Mouse (Mus musculus) forebrain, embryonic 12.5 days (tissue): Measurements from ENCODE around the gene Sema3a. TPM values are rescaled to one million over a fixed set of nuclear protein-coding genes. Genes with fewer than 3 reads are reported as not detected.

ENCODE experiments used
- ATAC-seq: fragments of 200-750 bp; cut with Nextera tagmentation; 2 replicates; pipeline ENCODE4 v1.8.0; 2017; ENCODE audit warnings: moderate TSS enrichment; ENCODE audit not compliant: low FRiP score
- H3K27ac ChIP-seq: fragments of 300-500 bp; sonication (generic); 2 replicates; pipeline ENCODE4 v1.5.1; 2016; ENCODE audit warnings: mild to moderate bottlenecking
- H3K27me3 ChIP-seq: fragments of 300-500 bp; sonication (generic); 2 replicates; pipeline ENCODE4 v1.6.1; 2016; ENCODE audit warnings: mild to moderate bottlenecking
- H3K36me3 ChIP-seq: fragments of 300-500 bp; sonication (generic); replicated peaks from 2 replicates; pipeline ENCODE4 v1.6.1; 2016; ENCODE audit warnings: mild to moderate bottlenecking
- H3K4me1 ChIP-seq: fragments of 300-500 bp; sonication (generic); 2 replicates; pipeline ENCODE4 v1.6.1; 2016
- H3K4me2 ChIP-seq: fragments of 300-500 bp; sonication (generic); 2 replicates; pipeline ENCODE4 v1.6.1; 2016; ENCODE audit warnings: mild to moderate bottlenecking, moderate library complexity
- H3K4me3 ChIP-seq: fragments of 300-500 bp; sonication (generic); replicated peaks from 2 replicates; pipeline ENCODE4 v1.5.1; 2016; ENCODE audit warnings: mild to moderate bottlenecking
- H3K9ac ChIP-seq: fragments of 300-500 bp; sonication (generic); 2 replicates; pipeline ENCODE4 v1.6.1; 2016; ENCODE audit warnings: mild to moderate bottlenecking
- H3K9me3 ChIP-seq: fragments of 300-500 bp; sonication (generic); 2 replicates; pipeline ENCODE4 v1.6.1; 2016
- WGBS: fragments of 180-500 bp; shearing (Covaris S2); methylation state at CpG from one replicate; pipeline ENCODE4 v1.1.7; 2016; 5-methylcytosine and 5-hydroxymethylcytosine counted together
- polyA plus RNA-seq: library from polyadenylated mRNA; unstranded; fragments of >200 nt; fragmentation: Nextera tagmentation; extraction: Ambion mirVana; gene quantifications from 2 replicates; pipeline ENCODE4 v1.2.1, GENCODE M21; 2016

Gene Sema3a
- polyA plus RNA-seq, 1 experiment from 2014 or later, result 20.4 TPM

DNA sequence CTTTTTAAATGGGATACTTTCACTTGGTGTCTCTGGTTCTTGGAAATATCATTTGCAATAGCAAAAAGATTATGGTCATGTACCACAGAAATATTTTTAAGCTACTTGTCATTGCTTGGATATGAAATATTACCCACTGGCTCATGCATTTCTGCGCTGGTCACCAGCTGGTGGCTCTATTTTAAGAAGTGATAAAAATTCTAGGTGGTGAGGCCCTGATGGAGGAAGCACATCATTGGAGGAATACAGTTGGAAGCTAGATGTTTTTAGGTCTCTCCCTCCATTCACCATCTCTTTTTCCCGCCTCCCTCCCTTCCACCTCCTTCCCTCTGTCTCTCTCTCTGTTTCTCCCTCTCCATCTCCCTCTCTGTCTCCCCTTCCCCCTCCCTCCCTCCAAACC is 57.0 kb downstream of the Sema3a start:
- H3K27me3 ChIP-seq, result no peaks in the 10 kb centered on the region
- no peaks in the 10 kb centered on the region for H3K36me3 ChIP-seq
- no peaks in the 10 kb centered on the region for H3K9me3 ChIP-seq
- no peaks in the 10 kb centered on the region for H3K4me1 ChIP-seq
- H3K27ac ChIP-seq, result no peak overlapping the region
- no peak overlapping the region for H3K9ac ChIP-seq
- H3K4me2 ChIP-seq, result no peak overlapping the region
- no peak overlapping the region for H3K4me3 ChIP-seq
- WGBS, result 91% methylated on average over 2 of the region's 2 CpGs
- no peak for ATAC-seq

DNA sequence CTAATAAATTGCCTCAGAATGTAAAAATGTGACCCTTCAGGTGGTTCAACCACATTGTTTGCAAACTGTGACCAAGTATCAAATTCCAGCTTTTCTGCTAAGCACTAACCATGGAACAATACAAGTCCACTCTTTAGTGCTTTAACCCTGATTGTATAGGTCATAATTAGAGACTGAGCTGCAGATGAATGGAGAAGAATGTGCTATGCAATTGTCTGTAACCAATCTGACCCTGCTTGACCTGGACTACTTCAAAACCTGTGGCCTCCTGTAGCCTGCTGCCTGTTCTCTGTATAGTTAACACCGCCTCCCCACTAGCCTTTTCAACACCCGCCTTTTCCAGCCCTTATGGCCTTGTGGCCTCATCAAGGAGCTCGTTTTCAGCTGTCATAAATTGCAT is 72.7 kb downstream of the Sema3a start:
- peaks cover 23% of the 10 kb centered on the region for H3K27me3 ChIP-seq
- H3K27ac ChIP-seq, result no peak overlapping the region
- H3K36me3 ChIP-seq, result no peaks in the 10 kb centered on the region
- no peaks in the 10 kb centered on the region for H3K9me3 ChIP-seq
- WGBS, result 7% methylated on average over 3 of the region's 3 CpGs
- no peak for ATAC-seq
- no peak overlapping the region for H3K4me2 ChIP-seq
- H3K4me1 ChIP-seq, result no peaks in the 10 kb centered on the region
- no peak overlapping the region for H3K9ac ChIP-seq
- H3K4me3 ChIP-seq, result no peak overlapping the region

DNA sequence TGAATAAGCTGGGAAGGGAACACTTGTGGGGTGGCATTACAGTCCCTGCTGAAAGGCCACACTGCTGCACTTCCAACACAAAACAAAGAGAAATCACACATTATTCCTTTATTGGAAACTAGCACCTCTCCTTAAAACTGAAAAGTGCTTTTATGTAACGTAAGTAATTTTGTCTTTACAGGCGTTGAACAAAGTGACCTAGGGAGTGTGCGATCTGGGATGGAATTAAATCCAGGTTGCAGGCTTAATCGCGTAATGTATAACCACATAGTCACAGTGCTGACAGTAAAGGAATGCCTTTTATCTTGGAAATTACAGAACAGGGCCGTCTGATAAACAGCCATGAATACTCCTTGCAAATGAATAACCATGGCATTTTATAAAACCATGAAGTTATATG is 74.5 kb downstream of the Sema3a start:
- Histone ChIP-seq H3K27me3 (peaks cover 20% of the 10 kb centered on the region), H3K27ac (no peak overlapping the region), H3K9me3 (no peaks in the 10 kb centered on the region), H3K9ac (no peak overlapping the region), H3K36me3 (no peaks in the 10 kb centered on the region), H3K4me2 (no peak overlapping the region), H3K4me3 (no peak overlapping the region), H3K4me1 (no peaks in the 10 kb centered on the region)
- WGBS, result 63% methylated on average over 6 of the region's 6 CpGs
- ATAC-seq, result no peak

DNA sequence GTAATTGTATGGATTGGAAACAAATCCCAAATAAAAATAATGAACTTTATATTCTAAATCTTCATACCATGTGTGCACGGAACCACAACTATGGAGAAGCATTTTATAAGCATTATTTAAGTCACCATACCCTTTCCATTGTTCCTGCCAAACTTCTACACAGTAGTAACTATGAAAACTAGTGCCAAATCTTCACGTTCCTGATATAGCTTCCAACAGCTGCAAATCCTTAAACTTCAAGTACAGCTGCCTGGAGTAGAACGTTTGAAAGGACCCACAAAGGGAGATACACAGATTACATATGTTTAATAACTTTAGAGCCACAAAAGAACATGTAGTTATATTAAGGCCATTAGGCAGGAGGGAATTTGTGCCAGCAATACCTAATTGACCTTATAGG is 130.1 kb downstream of the Sema3a start:
- Histone ChIP-seq H3K4me1 (no peaks in the 10 kb centered on the region), H3K4me3 (no peak overlapping the region), H3K36me3 (no peaks in the 10 kb centered on the region), H3K27me3 (no peaks in the 10 kb centered on the region), H3K27ac (no peak overlapping the region), H3K9ac (no peak overlapping the region), H3K4me2 (no peak overlapping the region), H3K9me3 (no peaks in the 10 kb centered on the region)
- 57% methylated on average over 3 of the region's 3 CpGs for WGBS
- ATAC-seq, result no peak

DNA sequence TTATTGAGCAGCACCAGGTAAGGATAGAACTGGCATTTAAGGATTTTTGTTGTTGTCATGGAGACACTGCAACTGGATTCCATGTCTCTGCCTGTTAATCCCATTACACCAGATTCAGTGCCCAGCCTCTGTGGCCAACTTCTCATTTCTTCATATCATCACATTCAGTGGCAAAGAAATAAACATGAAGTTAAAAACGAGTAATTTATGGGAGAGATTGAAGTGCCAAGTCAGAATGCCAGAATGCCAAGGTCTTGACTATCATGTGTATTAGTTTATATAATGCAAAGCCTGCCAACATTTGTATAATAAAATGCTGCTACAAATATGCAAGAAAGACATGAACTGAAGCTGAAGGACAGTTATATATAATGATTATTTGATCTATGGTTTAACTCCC is 131.1 kb downstream of the Sema3a start:
- no peak for ATAC-seq
- Histone ChIP-seq H3K4me1 (no peaks in the 10 kb centered on the region), H3K9me3 (no peaks in the 10 kb centered on the region), H3K4me3 (no peak overlapping the region), H3K27ac (no peak overlapping the region), H3K4me2 (no peak overlapping the region), H3K9ac (no peak overlapping the region), H3K27me3 (no peaks in the 10 kb centered on the region), H3K36me3 (no peaks in the 10 kb centered on the region)
- 61% methylated on average over 1 of the region's 1 CpGs for WGBS

DNA sequence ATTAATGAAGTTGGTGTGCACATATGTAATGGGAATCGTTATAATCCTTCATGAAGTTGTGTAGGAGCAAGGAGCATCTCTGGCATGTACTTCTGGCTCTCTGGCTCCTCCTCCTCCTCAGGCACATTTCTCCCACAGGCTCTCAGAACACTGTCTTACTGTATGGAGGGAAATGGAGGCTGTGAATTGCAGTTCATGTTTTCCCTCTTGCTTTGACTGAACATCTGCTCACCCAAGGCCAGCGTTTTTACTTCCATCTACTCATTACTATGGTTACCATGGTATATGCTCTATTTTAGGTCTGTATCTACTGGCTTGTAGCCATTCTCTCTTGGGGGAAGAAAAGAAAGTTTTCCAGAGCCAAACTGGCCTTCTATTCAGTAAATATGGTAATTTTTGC is 137.9 kb downstream of the Sema3a start:
- no peaks in the 10 kb centered on the region for H3K4me1 ChIP-seq
- H3K9ac ChIP-seq, result no peak overlapping the region
- H3K4me2 ChIP-seq, result no peak overlapping the region
- peak; percentile 81 for ATAC-seq
- H3K27me3 ChIP-seq, result no peaks in the 10 kb centered on the region
- 66% methylated on average over 2 of the region's 2 CpGs for WGBS
- H3K36me3 ChIP-seq, result no peaks in the 10 kb centered on the region
- H3K27ac ChIP-seq, result no peak overlapping the region
- H3K4me3 ChIP-seq, result no peak overlapping the region
- H3K9me3 ChIP-seq, result no peaks in the 10 kb centered on the region

DNA sequence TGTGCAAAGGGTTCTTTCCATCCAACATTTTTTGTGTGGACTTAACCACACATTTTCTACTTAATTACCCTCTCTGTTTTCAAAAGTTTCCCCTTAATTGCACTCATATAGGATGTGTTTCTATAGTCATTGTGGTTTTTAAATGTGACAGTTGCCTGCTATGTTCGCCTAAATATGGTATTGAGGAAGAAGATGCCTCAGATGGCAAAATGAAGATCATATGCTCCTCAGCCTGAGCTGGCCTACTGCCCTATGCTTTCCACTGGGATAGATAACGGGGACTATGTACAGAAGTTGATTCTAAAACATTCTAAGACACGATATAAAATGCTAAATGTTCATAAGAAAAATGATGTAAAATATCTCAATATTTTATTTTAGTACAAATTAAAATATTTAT is 138.3 kb downstream of the Sema3a start:
- Histone ChIP-seq H3K36me3 (no peaks in the 10 kb centered on the region), H3K4me3 (no peak overlapping the region), H3K27ac (no peak overlapping the region), H3K9me3 (no peaks in the 10 kb centered on the region), H3K9ac (no peak overlapping the region), H3K27me3 (no peaks in the 10 kb centered on the region), H3K4me1 (no peaks in the 10 kb centered on the region), H3K4me2 (no peak overlapping the region)
- 74% methylated on average over 3 of the region's 3 CpGs for WGBS
- ATAC-seq, result peak; percentile 65

DNA sequence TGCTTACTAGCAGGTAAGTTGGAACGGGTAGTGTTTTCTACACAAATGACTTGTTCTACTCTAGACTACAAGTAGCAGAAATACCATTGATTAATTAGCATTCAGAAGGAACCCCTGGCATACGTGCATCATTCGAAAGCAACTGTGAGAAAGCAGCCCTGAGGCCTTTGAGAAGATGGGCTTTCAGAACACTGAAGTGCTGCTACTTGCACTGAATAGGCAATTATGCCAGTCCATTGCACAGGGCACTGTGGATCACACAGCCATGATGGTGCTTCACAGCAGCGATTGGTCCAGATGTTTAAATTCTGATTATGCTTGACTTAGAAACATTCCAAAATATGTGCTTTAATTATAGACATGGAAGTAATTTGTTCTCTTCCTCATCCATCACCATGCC is 187.5 kb downstream of the Sema3a start:
- no peaks in the 10 kb centered on the region for H3K36me3 ChIP-seq
- ATAC-seq, result peak; percentile 93

DNA sequence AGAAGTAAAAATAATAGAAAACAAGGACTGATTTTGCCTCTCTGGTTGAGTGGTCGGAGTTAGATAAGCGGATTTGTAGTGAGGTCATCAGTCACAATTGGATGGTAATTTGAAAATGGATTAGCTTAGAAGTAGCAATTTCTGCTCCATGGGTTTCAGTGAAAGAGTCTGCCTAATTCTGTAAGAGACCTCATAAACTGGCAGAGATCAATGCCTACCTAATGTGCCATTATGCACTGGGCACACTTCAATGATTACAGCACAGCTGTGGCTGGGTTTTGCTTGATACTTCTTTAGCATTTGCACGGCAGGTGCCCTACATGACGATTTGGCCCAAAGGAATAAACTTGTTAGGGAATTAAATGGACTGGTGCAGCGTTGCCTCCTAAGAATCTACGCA is 188.8 kb downstream of the Sema3a start:
- no peak overlapping the region for H3K27ac ChIP-seq
- 9% methylated on average over 6 of the region's 6 CpGs for whole genome bisulfite sequencing
- no peaks in the 10 kb centered on the region for H3K9me3 ChIP-seq
- peak; percentile 71 for ATAC-seq
- no peak overlapping the region for H3K4me3 ChIP-seq
- H3K9ac ChIP-seq, result no peak overlapping the region
- H3K4me2 ChIP-seq, result no peak overlapping the region
- H3K27me3 ChIP-seq, result peaks cover 11% of the 10 kb centered on the region
- H3K4me1 ChIP-seq, result peaks cover 12% of the 10 kb centered on the region
- no peaks in the 10 kb centered on the region for H3K36me3 ChIP-seq

More for the DNA sequence above, 187.5 kb downstream of the Sema3a start:
- H3K27me3 ChIP-seq, result peaks cover 15% of the 10 kb centered on the region
- no peaks in the 10 kb centered on the region for H3K9me3 ChIP-seq
- WGBS, result 12% methylated on average over 4 of the region's 4 CpGs
- peaks cover 12% of the 10 kb centered on the region for H3K4me1 ChIP-seq
- H3K9ac ChIP-seq, result no peak overlapping the region
- H3K4me3 ChIP-seq, result no peak overlapping the region
- H3K4me2 ChIP-seq, result no peak overlapping the region
- H3K27ac ChIP-seq, result no peak overlapping the region

DNA sequence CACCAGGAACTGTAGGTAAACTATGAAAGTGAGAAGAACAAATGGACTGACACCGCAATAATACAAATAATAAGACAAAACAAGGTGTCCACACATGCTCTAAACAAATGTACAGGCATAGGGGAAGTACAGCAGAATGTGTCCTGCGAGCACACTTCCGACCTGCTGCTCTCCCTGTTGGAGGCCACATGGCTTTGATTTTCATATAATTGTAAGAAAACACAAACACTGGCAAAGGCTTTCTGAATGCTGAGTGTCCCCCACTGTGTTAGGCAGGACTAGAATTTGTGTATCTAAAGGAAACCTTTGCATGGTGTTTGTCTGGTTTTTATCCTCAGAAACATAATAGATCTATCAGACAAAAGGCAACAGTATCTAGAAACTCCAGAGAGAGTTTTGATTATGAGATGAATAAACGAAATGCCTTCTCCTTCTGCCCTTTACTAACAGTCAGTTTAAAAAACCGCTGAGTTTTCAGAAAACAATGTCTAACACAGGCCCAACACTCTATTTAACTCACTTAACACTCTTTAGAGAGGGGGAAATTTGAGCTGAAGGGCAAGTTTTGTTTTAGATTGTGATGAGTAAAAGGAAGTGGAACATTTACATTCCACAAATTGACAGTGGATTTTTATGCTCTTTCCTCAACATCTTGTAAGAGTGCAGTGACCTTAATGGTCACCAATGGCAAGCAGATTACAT is 193.7 kb downstream of the Sema3a start:
- Histone ChIP-seq H3K9ac (no peak overlapping the region), H3K27me3 (peaks cover 22% of the 10 kb centered on the region), H3K36me3 (no peaks in the 10 kb centered on the region), H3K4me1 (peaks cover 5% of the 10 kb centered on the region), H3K4me3 (no peak overlapping the region), H3K4me2 (no peak overlapping the region), H3K9me3 (no peaks in the 10 kb centered on the region), H3K27ac (no peak overlapping the region)
- ATAC-seq, result no peak
- 26% methylated on average over 5 of the region's 5 CpGs for WGBS

DNA sequence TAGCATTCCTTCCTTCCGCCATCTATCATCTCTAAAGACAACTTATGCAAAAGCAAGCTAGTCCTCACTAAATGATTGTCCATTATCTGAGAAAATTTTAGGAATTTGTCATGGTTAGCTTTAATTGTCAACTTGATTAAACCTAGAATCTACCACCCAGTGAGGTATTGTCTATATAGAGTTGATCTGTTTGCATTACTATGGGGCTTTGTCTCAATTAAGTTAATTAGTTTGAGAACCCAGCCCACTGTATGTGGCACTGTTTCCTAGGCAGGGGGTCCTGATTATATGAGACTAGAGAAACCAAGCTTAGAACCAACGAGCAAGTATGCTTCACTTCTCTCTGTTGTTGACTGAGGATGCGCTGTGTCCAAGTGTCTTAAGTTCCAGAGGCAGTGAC is 194.9 kb downstream of the Sema3a start:
- H3K36me3 ChIP-seq, result no peaks in the 10 kb centered on the region
- peaks cover 22% of the 10 kb centered on the region for H3K27me3 ChIP-seq
- ATAC-seq, result peak; percentile 11; the same call in 1 of the 2 replicates
- H3K9me3 ChIP-seq, result no peaks in the 10 kb centered on the region
- no peak overlapping the region for H3K4me3 ChIP-seq
- H3K9ac ChIP-seq, result no peak overlapping the region
- no peak overlapping the region for H3K27ac ChIP-seq
- no peaks in the 10 kb centered on the region for H3K4me1 ChIP-seq
- no peak overlapping the region for H3K4me2 ChIP-seq
- WGBS, result 45% methylated on average over 3 of the region's 3 CpGs

DNA sequence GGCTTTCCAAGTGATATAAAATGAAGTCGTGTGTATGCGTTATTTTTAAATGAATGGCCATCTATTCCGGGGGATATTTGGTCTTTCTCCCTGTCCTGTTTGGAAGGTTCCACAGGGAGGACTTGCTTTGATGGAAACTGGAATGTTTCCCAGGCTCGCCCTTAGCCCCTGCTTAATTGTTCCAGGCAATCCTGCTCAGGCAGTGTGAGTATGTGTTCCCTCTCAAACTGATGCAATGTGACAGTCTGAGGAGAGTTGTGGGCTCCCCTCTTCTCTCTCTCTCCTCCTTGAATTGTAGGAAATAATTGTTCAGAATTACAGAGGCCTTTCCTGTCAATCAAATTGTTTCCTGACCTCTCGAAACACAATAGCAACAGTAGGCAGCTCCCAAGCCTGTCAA is 202.1 kb downstream of the Sema3a start:
- H3K9ac ChIP-seq, result no peak overlapping the region
- H3K4me2 ChIP-seq, result no peak overlapping the region
- H3K4me1 ChIP-seq, result no peaks in the 10 kb centered on the region
- 0 out of 2 replicates have a peak, but pooled peaks have one; percentile 33 for ATAC-seq
- no peaks in the 10 kb centered on the region for H3K9me3 ChIP-seq
- WGBS, result 51% methylated on average over 5 of the region's 5 CpGs
- no peak overlapping the region for H3K4me3 ChIP-seq
- no peaks in the 10 kb centered on the region for H3K27me3 ChIP-seq
- no peaks in the 10 kb centered on the region for H3K36me3 ChIP-seq
- H3K27ac ChIP-seq, result no peak overlapping the region

DNA sequence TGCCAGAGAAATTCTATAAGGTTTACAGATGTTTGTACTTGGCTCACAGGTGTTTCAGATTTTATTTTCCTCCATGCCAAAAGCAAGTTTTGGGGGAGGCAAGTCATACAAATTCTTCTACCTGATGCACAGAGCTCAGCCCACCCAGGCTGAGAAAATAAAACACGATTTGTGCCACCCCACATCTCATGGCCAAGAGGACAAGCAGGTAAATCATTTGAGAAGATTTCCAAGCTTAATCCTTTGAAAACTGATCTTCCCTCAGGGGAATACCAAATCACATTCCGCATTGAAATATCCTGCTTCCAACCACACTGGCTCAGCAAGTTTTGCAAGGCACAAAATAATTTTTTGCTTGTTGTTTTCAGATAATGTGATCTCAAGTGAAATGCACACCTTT is 206.2 kb downstream of the Sema3a start:
- Histone ChIP-seq H3K4me1 (no peaks in the 10 kb centered on the region), H3K27me3 (no peaks in the 10 kb centered on the region), H3K9me3 (no peaks in the 10 kb centered on the region), H3K4me3 (no peak overlapping the region), H3K27ac (no peak overlapping the region), H3K9ac (no peak overlapping the region), H3K4me2 (no peak overlapping the region), H3K36me3 (no peaks in the 10 kb centered on the region)
- ATAC-seq, result no peak
- WGBS, result 66% methylated on average over 2 of the region's 2 CpGs
